Mouse (Mus musculus) stomach, postnatal 0 days (tissue): ENCODE data around the gene Ndufs4. TPM values are rescaled to one million over a fixed set of nuclear protein-coding genes. Genes with fewer than 3 reads are reported as not detected.

ENCODE experiments used
- ATAC-seq: fragments of 200-750 bp; cut with Nextera tagmentation; 2 replicates; pipeline ENCODE4 v1.8.0; 2017; ENCODE audit not compliant: low FRiP score, low TSS enrichment
- DNase-seq: peaks from one replicate; pipeline ENCODE4 v3.0.0-alpha.2; 2016; ENCODE audit warnings: low spot score
- H3K27ac ChIP-seq: fragments of 300-500 bp; sonication (generic); replicated peaks from 2 replicates; pipeline ENCODE4 v1.5.1; 2014; ENCODE audit warnings: mild to moderate bottlenecking, control low read depth
- H3K27me3 ChIP-seq: fragments of 300-500 bp; sonication (generic); 2 replicates; pipeline ENCODE4 v1.6.1; 2014; ENCODE audit warnings: low read length; ENCODE audit not compliant: control insufficient read depth, insufficient read depth
- H3K36me3 ChIP-seq: fragments of 300-500 bp; sonication (generic); 2 replicates; pipeline ENCODE4 v1.6.1; 2014; ENCODE audit warnings: low read length, mixed read lengths; ENCODE audit not compliant: control insufficient read depth, insufficient read depth
- H3K4me1 ChIP-seq: fragments of 300-500 bp; sonication (generic); replicated peaks from 2 replicates; pipeline ENCODE4 v1.6.1; 2014; ENCODE audit warnings: antibody characterized with exemption; ENCODE audit not compliant: control insufficient read depth, insufficient read depth
- H3K4me2 ChIP-seq: fragments of 300-500 bp; sonication (generic); replicated peaks from 2 replicates; pipeline ENCODE4 v1.6.1; 2014; ENCODE audit warnings: low read depth, mild to moderate bottlenecking, control low read depth, moderate library complexity
- H3K4me3 ChIP-seq: fragments of 300-500 bp; sonication (generic); 2 replicates; pipeline ENCODE4 v1.5.1; 2014; ENCODE audit warnings: low read depth, low read length, control low read depth
- H3K9ac ChIP-seq: fragments of 300-500 bp; sonication (generic); 2 replicates; pipeline ENCODE4 v1.6.1; 2014; ENCODE audit warnings: mild to moderate bottlenecking, low read length, control low read depth, mixed read lengths
- H3K9me3 ChIP-seq: fragments of 300-500 bp; sonication (generic); 2 replicates; pipeline ENCODE4 v1.6.1; 2016; ENCODE audit warnings: low read length; ENCODE audit not compliant: control insufficient read depth
- CTCF ChIP-seq: IDR thresholded peaks from 2 replicates; pipeline ENCODE4 v1.5.1; 2016; ENCODE audit warnings: antibody characterized with exemption, low read depth, mild to moderate bottlenecking, moderate library complexity
- EP300 ChIP-seq: optimal IDR thresholded peaks from 2 replicates; pipeline ENCODE3; 2016; ENCODE audit warnings: antibody characterized with exemption
- WGBS: fragments of 180-500 bp; shearing (Covaris S2); extraction: QIAGEN DNeasy Blood & Tissue Kit; methylation state at CpG from one replicate; pipeline ENCODE4 v1.1.7; 2014; 5-methylcytosine and 5-hydroxymethylcytosine counted together
- polyA plus RNA-seq: library from polyadenylated mRNA; unstranded; fragments of >200 nt; fragmentation: Nextera tagmentation; extraction: Ambion mirVana; gene quantifications from 2 replicates; pipeline ENCODE4 v1.2.1, GENCODE M21; 2015

Gene Ndufs4
- polyA plus RNA-seq, 1 experiment from 2014 or later: 289 TPM

DNA sequence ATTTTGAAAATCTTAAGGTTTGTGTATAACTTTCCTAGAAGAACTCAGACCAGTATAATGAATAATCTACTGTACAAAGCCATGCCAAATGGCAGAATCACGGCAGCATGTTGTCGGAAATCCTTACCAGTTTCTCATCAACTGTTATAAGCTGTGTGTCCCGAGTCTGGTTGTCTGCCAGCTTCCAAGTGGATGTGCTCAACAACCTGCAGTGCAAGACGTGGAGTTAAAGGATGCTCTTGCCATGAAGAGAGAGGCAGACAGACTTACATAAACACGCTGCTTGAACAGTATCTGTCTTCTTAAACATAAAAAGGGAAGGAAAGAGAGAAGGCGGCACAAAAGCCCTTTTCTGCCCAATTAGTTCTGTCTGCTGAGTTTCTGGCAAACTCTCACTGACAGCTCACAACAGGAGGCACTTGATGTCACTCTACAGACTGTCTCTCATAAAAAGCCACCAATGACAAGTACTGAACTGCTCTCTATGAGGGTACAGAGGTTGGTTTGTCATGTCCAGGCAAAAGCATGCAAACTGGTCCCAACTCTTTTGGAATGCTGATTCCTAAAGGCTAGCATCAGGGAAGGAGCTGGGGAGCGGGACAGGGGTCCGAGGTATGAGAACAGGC, 36.6 kb downstream of the Ndufs4 start:
- Histone ChIP-seq H3K4me1 (no peaks in the 10 kb centered on the region), H3K9me3 (no peaks in the 10 kb centered on the region), H3K27ac (no peak overlapping the region), H3K36me3 (no peaks in the 10 kb centered on the region), H3K4me3 (no peak overlapping the region), H3K27me3 (no peaks in the 10 kb centered on the region), H3K4me2 (no peak overlapping the region), H3K9ac (no peak overlapping the region)
- DNase-seq (no peak), ATAC-seq (no peak)
- WGBS: 69% methylated on average over 8 of the region's 8 CpGs
- no peak for TF ChIP-seq EP300
- no peak for TF ChIP-seq CTCF

DNA sequence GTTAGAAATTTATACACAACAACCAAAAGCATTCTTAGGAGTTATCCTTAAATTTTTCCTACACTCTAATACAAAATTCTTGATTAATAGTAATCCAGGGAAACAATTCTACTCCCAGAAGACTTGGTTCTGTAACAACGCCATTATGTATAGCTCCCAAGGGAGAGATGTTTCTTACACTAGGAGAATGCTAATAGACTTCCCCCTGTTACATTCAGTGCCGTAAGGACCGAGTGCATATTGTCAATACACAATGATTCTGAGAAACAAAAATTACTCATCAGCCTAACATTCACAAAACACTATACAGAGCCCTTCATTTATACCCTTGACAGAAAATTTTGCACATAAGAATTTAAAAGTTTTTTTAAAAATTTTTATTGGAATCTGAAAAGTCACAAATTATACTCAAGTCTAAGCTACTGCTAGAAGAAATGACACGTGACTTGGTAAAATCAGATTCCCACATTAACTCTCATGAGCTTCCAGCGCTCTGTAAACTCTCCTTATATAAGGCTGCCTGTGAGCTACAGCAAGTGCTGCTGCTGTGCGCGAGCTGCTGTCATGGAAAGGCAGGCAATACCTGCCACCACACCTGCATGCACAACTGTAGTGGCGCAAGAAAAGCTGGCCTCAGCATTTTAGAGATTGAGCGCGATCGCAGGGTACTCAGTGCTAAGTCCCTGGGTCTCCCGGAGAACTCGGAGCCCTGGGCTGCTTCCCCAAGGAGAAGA, 42.9 kb downstream of the Ndufs4 start:
- no peak overlapping the region for H3K9ac ChIP-seq
- ATAC-seq (no peak), DNase-seq (no peak)
- no peaks in the 10 kb centered on the region for H3K9me3 ChIP-seq
- no peak overlapping the region for H3K27ac ChIP-seq
- H3K36me3 ChIP-seq: no peaks in the 10 kb centered on the region
- no peak for TF ChIP-seq EP300
- TF ChIP-seq CTCF: no peak
- no peaks in the 10 kb centered on the region for H3K27me3 ChIP-seq
- H3K4me1 ChIP-seq: no peaks in the 10 kb centered on the region
- no peak overlapping the region for H3K4me2 ChIP-seq
- WGBS: 84% methylated on average over 13 of the region's 13 CpGs
- H3K4me3 ChIP-seq: no peak overlapping the region

DNA sequence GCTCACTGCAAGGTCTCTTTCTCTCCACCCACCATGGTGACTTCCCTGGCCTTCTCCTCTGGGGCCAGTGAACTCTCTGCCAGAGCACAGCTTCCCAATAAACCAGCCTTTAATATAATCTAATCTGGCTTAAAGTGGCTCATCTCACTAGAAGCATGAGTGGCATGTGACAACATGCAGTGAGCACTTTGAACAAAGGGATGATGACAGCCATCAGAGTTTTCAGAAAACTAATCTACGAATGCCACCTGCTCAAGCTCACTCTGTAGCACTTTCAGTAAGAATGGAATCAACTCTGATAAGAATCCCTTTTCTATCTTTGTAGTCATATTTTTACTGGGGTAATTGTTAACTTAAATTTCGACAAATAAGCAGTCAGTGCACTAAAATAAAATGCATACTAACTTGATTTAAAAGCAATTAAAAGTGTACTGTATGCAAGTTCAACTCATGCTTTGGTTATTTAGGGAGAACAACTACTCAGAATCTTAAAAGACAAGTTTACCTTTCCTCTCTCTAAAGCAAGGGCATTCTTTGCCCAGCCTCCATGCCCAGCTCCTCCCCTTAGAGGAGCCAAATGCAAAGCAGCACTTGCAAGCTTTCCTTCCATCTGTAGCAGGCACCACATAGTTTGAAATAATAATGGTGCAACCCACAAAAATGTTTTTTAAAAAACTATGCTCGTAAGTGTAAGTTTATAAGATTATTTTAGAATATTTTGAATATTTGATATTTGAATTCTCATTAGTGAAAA, 43.7 kb downstream of the Ndufs4 start:
- no peak for TF ChIP-seq CTCF
- no peak for TF ChIP-seq EP300
- Histone ChIP-seq H3K4me3 (no peak overlapping the region), H3K9me3 (no peaks in the 10 kb centered on the region), H3K36me3 (no peaks in the 10 kb centered on the region), H3K27me3 (no peaks in the 10 kb centered on the region), H3K4me2 (no peak overlapping the region), H3K4me1 (no peaks in the 10 kb centered on the region), H3K9ac (no peak overlapping the region), H3K27ac (no peak overlapping the region)
- ATAC-seq: no peak
- WGBS: 65% methylated on average over 3 of the region's 3 CpGs
- DNase-seq: no peak

DNA sequence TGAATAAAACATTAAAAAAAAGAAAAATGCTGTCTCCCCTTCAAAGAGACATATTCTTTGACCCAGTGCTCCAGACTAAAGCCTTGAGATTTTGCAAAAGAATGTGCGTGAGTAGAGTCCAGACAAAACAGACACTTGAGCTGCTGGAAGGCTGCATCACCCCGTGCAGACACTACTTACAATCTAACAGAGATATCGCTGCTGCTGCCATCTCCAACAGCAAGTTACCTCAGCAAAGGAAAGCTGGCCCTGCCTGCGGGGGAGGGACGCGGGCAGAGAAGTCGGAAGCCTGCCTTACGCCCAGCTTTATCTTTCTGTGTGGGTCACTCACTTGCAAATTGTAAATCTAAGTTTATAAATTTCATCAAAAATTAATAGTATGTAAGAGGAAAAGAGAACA, 45.1 kb downstream of the Ndufs4 start:
- ATAC-seq (no peak), DNase-seq (no peak)
- Histone ChIP-seq H3K9me3 (no peaks in the 10 kb centered on the region), H3K27ac (no peak overlapping the region), H3K4me1 (no peaks in the 10 kb centered on the region), H3K4me3 (no peak overlapping the region), H3K9ac (no peak overlapping the region), H3K4me2 (no peak overlapping the region), H3K27me3 (no peaks in the 10 kb centered on the region), H3K36me3 (no peaks in the 10 kb centered on the region)
- TF ChIP-seq EP300: no peak
- TF ChIP-seq CTCF: no peak
- WGBS: 50% methylated on average over 8 of the region's 8 CpGs

DNA sequence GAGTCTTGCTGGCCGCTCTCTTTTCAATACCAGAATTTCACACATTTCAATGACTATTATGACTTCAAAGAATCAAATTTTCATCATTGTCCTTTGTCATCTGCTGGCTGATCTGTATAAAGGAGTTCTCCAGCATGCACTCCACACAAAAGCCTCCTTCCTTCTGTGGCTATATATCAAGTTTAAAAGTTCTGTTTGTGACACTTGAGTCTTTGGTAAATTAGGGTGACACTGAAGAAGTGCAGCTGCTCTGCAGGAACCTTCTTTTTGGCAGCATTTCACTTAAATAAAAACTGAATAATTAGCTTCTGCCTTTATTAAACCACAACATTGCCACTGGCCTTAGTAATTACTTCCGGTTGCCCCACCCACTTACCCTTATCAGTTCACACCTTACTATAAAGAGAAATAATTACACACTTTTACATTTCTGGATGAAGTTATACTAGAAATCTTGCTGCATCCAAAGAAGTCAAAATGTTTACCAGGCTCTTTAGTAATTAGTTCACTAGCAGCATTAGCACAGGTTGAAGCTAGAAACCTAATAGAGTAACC, 68.1 kb downstream of the Ndufs4 start:
- ATAC-seq (no peak), DNase-seq (no peak)
- Histone ChIP-seq H3K36me3 (no peaks in the 10 kb centered on the region), H3K4me1 (no peaks in the 10 kb centered on the region), H3K27ac (no peak overlapping the region), H3K4me2 (no peak overlapping the region), H3K9ac (no peak overlapping the region), H3K27me3 (no peaks in the 10 kb centered on the region), H3K9me3 (no peaks in the 10 kb centered on the region), H3K4me3 (no peak overlapping the region)
- TF ChIP-seq EP300: no peak
- TF ChIP-seq CTCF: no peak
- WGBS: 47% methylated on average over 2 of the region's 2 CpGs
